Mouse (Mus musculus) lung, embryonic 14.5 days (tissue): ENCODE results near the gene Slc18b1. TPM values are rescaled to one million over a fixed set of nuclear protein-coding genes. Genes with fewer than 3 reads are reported as not detected.

ENCODE experiments used
- ATAC-seq: fragments of 200-750 bp; cut with Nextera tagmentation; 2 replicates; pipeline ENCODE4 v1.8.0; 2017; ENCODE audit warnings: mild to moderate bottlenecking, moderate TSS enrichment, moderate library complexity; ENCODE audit not compliant: insufficient read depth
- DNase-seq: peaks from one replicate; pipeline ENCODE4 v3.0.0-alpha.2; 2015
- H3K27ac ChIP-seq: fragments of 300-500 bp; sonication (generic); 2 replicates; pipeline ENCODE4 v1.5.1; 2014; ENCODE audit warnings: low read depth, mild to moderate bottlenecking, moderate library complexity
- H3K27me3 ChIP-seq: fragments of 300-500 bp; sonication (generic); 2 replicates; pipeline ENCODE4 v1.6.1; 2014; ENCODE audit warnings: low read length, control low read depth; ENCODE audit not compliant: insufficient read depth
- H3K36me3 ChIP-seq: fragments of 300-500 bp; sonication (generic); 2 replicates; pipeline ENCODE4 v1.6.1; 2014; ENCODE audit warnings: control low read depth; ENCODE audit not compliant: insufficient read depth
- H3K4me1 ChIP-seq: fragments of 300-500 bp; sonication (generic); 2 replicates; pipeline ENCODE4 v1.6.1; 2014; ENCODE audit warnings: antibody characterized with exemption, control low read depth; ENCODE audit not compliant: insufficient read depth
- H3K4me2 ChIP-seq: fragments of 300-500 bp; sonication (generic); 2 replicates; pipeline ENCODE4 v1.6.1; 2014; ENCODE audit warnings: mild to moderate bottlenecking
- H3K4me3 ChIP-seq: fragments of 300-500 bp; sonication (generic); 2 replicates; pipeline ENCODE4 v1.5.1; 2014; ENCODE audit warnings: low read depth, low read length
- H3K9ac ChIP-seq: fragments of 300-500 bp; sonication (generic); 2 replicates; pipeline ENCODE4 v1.6.1; 2014
- H3K9me3 ChIP-seq: fragments of 300-500 bp; sonication (generic); 2 replicates; pipeline ENCODE4 v1.6.1; 2016; ENCODE audit warnings: low read depth, low read length, control low read depth
- CTCF ChIP-seq: IDR thresholded peaks from 2 replicates; pipeline ENCODE4 v1.5.1; 2016; ENCODE audit warnings: antibody characterized with exemption, low read depth
- WGBS: fragments of 180-500 bp; shearing (Covaris S2); extraction: QIAGEN DNeasy Blood & Tissue Kit; methylation state at CpG from one replicate; pipeline ENCODE4 v1.1.7; 2014; 5-methylcytosine and 5-hydroxymethylcytosine counted together
- polyA plus RNA-seq: library from polyadenylated mRNA; unstranded; fragments of >200 nt; fragmentation: Nextera tagmentation; extraction: Ambion mirVana; gene quantifications from 2 replicates; pipeline ENCODE4 v1.2.1, GENCODE M21; 2014

Gene Slc18b1
- polyA plus RNA-seq, 1 experiment from 2014 or later = 21.7 TPM

- 29% methylated on average over 4 of the region's 4 CpGs for WGBS
- H3K9me3 ChIP-seq = no peaks in the 10 kb centered on the region
- no peak for DNase-seq
Observed at GRCm38 (mm10) chr10:23806201-23806600, 9.4 kb downstream of the Slc18b1 start.

DNA sequence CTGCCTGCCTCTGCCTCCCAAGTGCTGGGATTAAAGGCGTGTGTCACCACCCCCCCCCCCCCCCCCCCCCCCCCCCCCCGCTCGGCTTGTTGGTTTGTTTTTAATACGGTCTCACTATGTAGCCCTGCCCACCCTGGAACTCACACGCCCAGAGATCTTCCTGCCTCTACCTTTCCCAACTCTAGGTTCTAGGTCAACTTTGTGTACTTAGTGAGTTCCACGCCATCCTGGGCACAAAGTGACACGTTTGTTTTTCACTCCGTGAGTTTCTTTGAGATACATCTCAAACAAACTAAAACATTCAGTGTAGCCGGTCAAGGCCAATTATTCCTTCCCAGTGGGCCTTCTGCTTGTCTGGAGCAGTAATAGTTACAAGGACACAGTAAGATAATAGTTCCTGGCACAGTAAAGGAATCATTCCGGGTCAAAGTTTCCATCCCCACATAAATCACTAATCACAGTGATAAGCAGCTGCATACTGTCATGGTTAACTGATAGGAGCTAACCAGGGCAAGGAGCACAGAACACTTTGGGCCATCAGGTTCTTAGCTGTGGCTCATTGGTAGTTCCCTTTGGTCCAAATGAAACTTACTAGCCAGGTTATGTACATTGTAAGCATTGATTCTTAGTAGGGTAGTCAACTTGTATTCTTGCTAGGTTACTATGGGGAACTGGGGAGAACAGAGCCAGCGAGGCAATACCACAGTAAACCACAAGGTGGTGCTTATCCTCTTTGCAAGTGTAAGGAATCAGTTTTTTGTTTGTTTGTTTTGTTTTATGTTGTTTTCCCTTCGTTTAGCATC is 15.1 kb downstream of the Slc18b1 start:
- TF ChIP-seq CTCF = peak; percentile 81
- Histone ChIP-seq H3K9me3 (no peaks in the 10 kb centered on the region), H3K9ac (no peak overlapping the region), H3K36me3 (0 out of 2 replicates have a peak, but pooled peaks cover 17% of the 10 kb centered on the region), H3K27ac (no peak overlapping the region), H3K4me3 (no peak overlapping the region), H3K4me1 (no peaks in the 10 kb centered on the region), H3K4me2 (no peak overlapping the region), H3K27me3 (no peaks in the 10 kb centered on the region)
- 66% methylated on average over 9 of the region's 12 CpGs for whole genome bisulfite sequencing
- peak; percentile 85 for DNase-seq
- ATAC-seq = no peak

More at GRCm38 (mm10) chr10:23806201-23806600, 9.4 kb downstream of the Slc18b1 start:
- no peak for ATAC-seq
- no peaks in the 10 kb centered on the region for H3K4me1 ChIP-seq
- no peak overlapping the region for H3K4me2 ChIP-seq
- H3K36me3 ChIP-seq = peaks cover 53% of the 10 kb centered on the region
- no peak overlapping the region for H3K27ac ChIP-seq
- H3K27me3 ChIP-seq = no peaks in the 10 kb centered on the region
- no peak overlapping the region for H3K9ac ChIP-seq
- H3K4me3 ChIP-seq = no peak overlapping the region
- no peak for TF ChIP-seq CTCF

GRCm38 (mm10) chr10:23812438-23812759 is 15.6 kb downstream of the Slc18b1 start:
- H3K4me1 ChIP-seq = no peaks in the 10 kb centered on the region
- H3K4me3 ChIP-seq = no peak overlapping the region
- H3K9ac ChIP-seq = no peak overlapping the region
- no peak overlapping the region for H3K4me2 ChIP-seq
- 0 out of 2 replicates have a peak, but pooled peaks cover 17% of the 10 kb centered on the region for H3K36me3 ChIP-seq
- DNase-seq = no peak
- ATAC-seq = no peak
- H3K27ac ChIP-seq = no peak overlapping the region
- no peak for TF ChIP-seq CTCF
- H3K9me3 ChIP-seq = no peaks in the 10 kb centered on the region
- no peaks in the 10 kb centered on the region for H3K27me3 ChIP-seq

- Histone ChIP-seq H3K27ac (no peak overlapping the region), H3K4me1 (no peaks in the 10 kb centered on the region), H3K4me2 (no peak overlapping the region), H3K9ac (no peak overlapping the region), H3K27me3 (no peaks in the 10 kb centered on the region), H3K4me3 (no peak overlapping the region), H3K36me3 (0 out of 2 replicates have a peak, but pooled peaks cover 16% of the 10 kb centered on the region), H3K9me3 (no peaks in the 10 kb centered on the region)
- no peak for TF ChIP-seq CTCF
- 66% methylated on average over 11 of the region's 11 CpGs for WGBS
- no peak for ATAC-seq
- no peak for DNase-seq
Observed at GRCm38 (mm10) chr10:23812852-23813766, 16.3 kb downstream of the Slc18b1 start.

DNA sequence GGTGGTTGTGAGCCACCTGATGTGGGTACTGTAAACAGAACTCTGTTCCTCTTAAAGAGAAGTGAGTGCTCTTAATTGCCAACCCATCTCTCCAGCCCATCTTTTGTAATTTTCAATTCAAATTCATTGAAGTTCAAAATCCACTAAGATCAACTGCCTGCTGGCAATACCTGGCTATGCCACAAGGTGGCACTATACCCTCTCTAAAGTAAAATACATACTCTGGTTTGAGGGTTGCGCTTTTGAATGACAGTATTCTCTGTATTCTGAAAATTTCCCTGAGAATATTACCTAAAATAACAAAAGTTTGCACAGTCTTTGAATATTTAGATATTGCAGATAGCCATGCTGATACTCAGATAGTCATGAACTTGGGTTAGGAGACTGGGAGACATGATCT is 18.4 kb downstream of the Slc18b1 start:
- Histone ChIP-seq H3K4me3 (no peak overlapping the region), H3K36me3 (peaks cover 20% of the 10 kb centered on the region; the same call in 1 of the 2 replicates), H3K9ac (no peak overlapping the region), H3K27ac (no peak overlapping the region), H3K27me3 (no peaks in the 10 kb centered on the region), H3K4me2 (no peak overlapping the region), H3K9me3 (no peaks in the 10 kb centered on the region), H3K4me1 (no peaks in the 10 kb centered on the region)
- TF ChIP-seq CTCF = peak; percentile 82
- 42% methylated on average over 1 of the region's 1 CpGs for WGBS
- DNase-seq = peak; percentile 95
- peak; percentile 28; the same call in 1 of the 2 replicates for ATAC-seq

GRCm38 (mm10) chr10:23816241-23816640 is 19.5 kb downstream of the Slc18b1 start:
- no peak for ATAC-seq
- Histone ChIP-seq H3K27ac (no peak overlapping the region), H3K4me2 (no peak overlapping the region), H3K4me3 (no peak overlapping the region), H3K4me1 (no peaks in the 10 kb centered on the region), H3K9ac (no peak overlapping the region), H3K9me3 (no peaks in the 10 kb centered on the region), H3K27me3 (no peaks in the 10 kb centered on the region), H3K36me3 (peaks cover 17% of the 10 kb centered on the region; the same call in 1 of the 2 replicates)
- DNase-seq = no peak
- 79% methylated on average over 7 of the region's 7 CpGs for WGBS
- no peak for TF ChIP-seq CTCF

DNA sequence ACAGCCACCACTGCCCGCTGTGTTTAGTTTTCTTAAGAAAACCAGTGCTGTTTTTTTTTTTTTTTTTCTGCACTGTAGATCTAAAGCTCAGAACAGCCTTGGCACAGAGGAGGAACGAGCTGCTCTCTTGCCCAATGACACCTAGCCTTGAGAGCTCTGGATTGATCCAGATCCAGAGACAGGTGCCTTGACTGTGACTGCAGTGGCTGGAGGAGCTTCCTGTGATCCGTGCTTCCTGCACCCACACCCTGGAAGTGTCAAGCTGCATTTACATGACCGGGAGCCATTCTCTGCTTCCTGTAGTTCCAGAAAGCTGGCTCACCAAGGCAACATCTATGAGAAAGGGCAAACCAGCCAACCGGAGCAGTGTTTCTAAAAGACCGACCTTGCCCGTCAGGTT is 29.7 kb downstream of the Slc18b1 start:
- no peaks in the 10 kb centered on the region for H3K4me1 ChIP-seq
- no peak for TF ChIP-seq CTCF
- DNase-seq = no peak
- H3K36me3 ChIP-seq = peaks cover 26% of the 10 kb centered on the region
- no peak overlapping the region for H3K27ac ChIP-seq
- no peak overlapping the region for H3K9ac ChIP-seq
- 86% methylated on average over 7 of the region's 7 CpGs for WGBS
- H3K4me3 ChIP-seq = no peak overlapping the region
- H3K27me3 ChIP-seq = no peaks in the 10 kb centered on the region
- H3K9me3 ChIP-seq = no peaks in the 10 kb centered on the region
- ATAC-seq = no peak
- H3K4me2 ChIP-seq = no peak overlapping the region
